ENCODE assay signal across 7 mouse cellular contexts in genomic region chr2:34897820-34898219, GRCm38 (mm10). TPM values are rescaled to one million over a fixed set of nuclear protein-coding genes. Genes with fewer than 3 reads are reported as not detected.
DNase-seq lines count a peak whose midpoint lies in the region; ATAC-seq and TF ChIP-seq lines count a peak whose summit lies in the region.

No protein-coding gene starts in this region.

- DNase-seq in testis, postnatal 14 days (ENCODE audit: low spot score), result no peak
- DNase-seq in brain, embryonic 14.5 days (ENCODE audit: low read depth), result no peak
- peak; percentile 47 for DNase-seq in kidney, adult 11 months
- DNase-seq in lung, postnatal 0 days (ENCODE audit: low spot score), result peak; percentile 85
- DNase-seq in thymus, postnatal 14 days, result peak; percentile 53
- no peak for DNase-seq in gastrocnemius, postnatal 10 days

- TF ChIP-seq CTCF in testis, adult 2 months (IDR thresholded peaks at IDR 0.05; ENCODE audit: control insufficient read depth, insufficient read depth, insufficient replicate concordance, low read depth, low read length), result peak; percentile 67; the same call in 1 of the 2 replicates
- TF ChIP-seq CTCF in brain, embryonic 14.5 days (IDR thresholded peaks at IDR 0.05; ENCODE audit: borderline replicate concordance, extremely low read depth, insufficient read depth, insufficient read length), result peak; percentile 50; the same call in 1 of the 2 replicates
- peak; percentile 86 for TF ChIP-seq CTCF in lung, postnatal 0 days (IDR thresholded peaks at IDR 0.05)

- no peak for TF ChIP-seq POLR2A in testis, adult 2 months (IDR thresholded peaks at IDR 0.05; ENCODE audit: control insufficient read depth, low read depth, low read length)
- TF ChIP-seq POLR2A in brain, embryonic 14.5 days (IDR thresholded peaks at IDR 0.05; ENCODE audit: borderline replicate concordance, extremely low read depth, insufficient read depth, insufficient read length, poor library complexity, severe bottlenecking), result no peak

- no peaks in the 10 kb centered on the region for H3K4me1 ChIP-seq in testis, adult 2 months (ENCODE audit: control insufficient read depth, insufficient read depth, low read length)
- H3K4me1 ChIP-seq in lung, postnatal 0 days (ENCODE audit: insufficient read depth, low read depth, low read length), result peaks cover 1% of the 10 kb centered on the region; the same call in 1 of the 2 replicates

- no peak overlapping the region for H3K4me3 ChIP-seq in testis, adult 2 months (ENCODE audit: control insufficient read depth, low read depth, low read length)
- no peak overlapping the region for H3K4me3 ChIP-seq in lung, postnatal 0 days (ENCODE audit: low read depth, low read length)

- no peaks in the 10 kb centered on the region for H3K27me3 ChIP-seq in testis, adult 2 months (ENCODE audit: control insufficient read depth, insufficient read depth, low read length)
- no peaks in the 10 kb centered on the region for H3K27me3 ChIP-seq in lung, postnatal 0 days (replicated peaks; ENCODE audit: insufficient read depth, low read length)

- H3K9me3 ChIP-seq in lung, postnatal 0 days (ENCODE audit: low read length), result no peaks in the 10 kb centered on the region

- H3K4me2 ChIP-seq in lung, postnatal 0 days (replicated peaks; ENCODE audit: low read depth, low read length), result no peak overlapping the region

- 19% methylated on average over 10 of the region's 10 CpGs for WGBS in lung, postnatal 0 days

- no peak for TF ChIP-seq EP300 in lung, postnatal 0 days (IDR thresholded peaks at IDR 0.05)

- H3K27ac ChIP-seq in testis, adult 2 months (ENCODE audit: control insufficient read depth, insufficient read depth, low read depth, low read length), result no peak overlapping the region
- no peak overlapping the region for H3K27ac ChIP-seq in lung, postnatal 0 days (ENCODE audit: low read length)

- ATAC-seq in lung, postnatal 0 days, result peak; percentile 71

- H3K9ac ChIP-seq in lung, postnatal 0 days (replicated peaks; ENCODE audit: low read depth), result no peak overlapping the region

- H3K36me3 ChIP-seq in testis, adult 2 months (ENCODE audit: control insufficient read depth, insufficient read depth, low read length), result no peaks in the 10 kb centered on the region
- H3K36me3 ChIP-seq in lung, postnatal 0 days (ENCODE audit: insufficient read depth, low read length), result no peaks in the 10 kb centered on the region

RNA-seq across cellular contexts. Expression of gene Phf19, which starts 16.0 kb away (rescaled TPM):
- 0.21 and 0.91 TPM in 2 replicates for polyA plus RNA-seq in testis, adult 2 months (2012; rRNA removed)
- 3.6 and 5.7 TPM in 2 replicates for polyA plus RNA-seq in brain, embryonic 14.5 days (2012; rRNA removed)
- 1.3 and 1.6 TPM in 2 replicates for polyA plus RNA-seq in lung, postnatal 0 days (2015; fragmentation: Nextera tagmentation; extraction: Ambion mirVana)
- 1 to 10 TPM; 3.9 to 4.7 TPM for total RNA-seq in gastrocnemius, postnatal 10 days (2021)

RNA-seq across cellular contexts. Expression of gene Psmd5, which starts 23.1 kb away (rescaled TPM):
- polyA plus RNA-seq in testis, adult 2 months (2012; rRNA removed), result 7.3 and 8.0 TPM in 2 replicates
- polyA plus RNA-seq in brain, embryonic 14.5 days (2012; rRNA removed), result 42.4 and 44.3 TPM in 2 replicates
- polyA plus RNA-seq in lung, postnatal 0 days (2015; fragmentation: Nextera tagmentation; extraction: Ambion mirVana), result 61.2 and 64.7 TPM in 2 replicates
- 10 to 100 TPM; 15.4 to 22.4 TPM for total RNA-seq in gastrocnemius, postnatal 10 days (2021)

RNA-seq across cellular contexts. Expression of gene Cutal, which starts 23.6 kb away (rescaled TPM):
- polyA plus RNA-seq in testis, adult 2 months (2012; rRNA removed), result 0.12 and 3.8 TPM in 2 replicates
- polyA plus RNA-seq in brain, embryonic 14.5 days (2012; rRNA removed), result 0.14 and 0.16 TPM in 2 replicates
- 5.4 and 7.2 TPM in 2 replicates for polyA plus RNA-seq in lung, postnatal 0 days (2015; fragmentation: Nextera tagmentation; extraction: Ambion mirVana)
- total RNA-seq in gastrocnemius, postnatal 10 days (2021), result under 1 TPM in 1 of 2 experiments, not detected in 1; 0.45 TPM

Comparison
In these comparisons a context has a peak if more than half of its experiments do, and no peak if none do; other contexts are left out.
1. DNase-seq: peak in kidney, adult 11 months (single experiment), lung, postnatal 0 days (single experiment) and thymus, postnatal 14 days (single experiment); none in testis, postnatal 14 days (single experiment), brain, embryonic 14.5 days (single experiment) and gastrocnemius, postnatal 10 days (single experiment).
2. Peak in every context shown above with its lines, with median percentiles within 50 percentile points of each other: CTCF ChIP-seq.